Mouse (Mus musculus) stomach, embryonic 16.5 days (tissue): Measurements from ENCODE around the gene Lars2. TPM values are rescaled to one million over a fixed set of nuclear protein-coding genes. Genes with fewer than 3 reads are reported as not detected.
A peak's percentile ranks its signal among the peaks of the same experiment; 100 is the strongest.
"Not testable (repeated sequence)": the region's sequence is repeated elsewhere in the genome, so short reads cannot be mapped to it uniquely, and the experiment has no call there.

Experiments
- ATAC-seq: fragments of 200-750 bp; cut with Nextera tagmentation; 2 replicates; pipeline ENCODE4 v1.8.0; 2017; ENCODE audit warnings: moderate number of reproducible peaks, moderate TSS enrichment; ENCODE audit not compliant: insufficient read depth, low FRiP score
- H3K27ac ChIP-seq: fragments of 300-500 bp; sonication (generic); 2 replicates; pipeline ENCODE4 v1.5.1; 2014; ENCODE audit warnings: low read length
- H3K27me3 ChIP-seq: fragments of 300-500 bp; sonication (generic); 2 replicates; pipeline ENCODE4 v1.6.1; 2014; ENCODE audit warnings: low read length, control low read depth, mixed read lengths; ENCODE audit not compliant: control insufficient read depth, insufficient read depth
- H3K36me3 ChIP-seq: fragments of 300-500 bp; sonication (generic); 2 replicates; pipeline ENCODE4 v1.6.1; 2014; ENCODE audit warnings: low read length; ENCODE audit not compliant: control insufficient read depth, insufficient read depth
- H3K4me1 ChIP-seq: fragments of 300-500 bp; sonication (generic); 2 replicates; pipeline ENCODE4 v1.6.1; 2014; ENCODE audit warnings: low read length, control low read depth, mixed read lengths; ENCODE audit not compliant: control insufficient read depth, insufficient read depth
- H3K4me2 ChIP-seq: fragments of 300-500 bp; sonication (generic); 2 replicates; pipeline ENCODE4 v1.6.1; 2014; ENCODE audit warnings: low read depth, low read length, mixed read lengths
- H3K4me3 ChIP-seq: fragments of 300-500 bp; sonication (generic); replicated peaks from 2 replicates; pipeline ENCODE4 v1.5.1; 2014; ENCODE audit warnings: mild to moderate bottlenecking, low read length
- H3K9ac ChIP-seq: fragments of 300-500 bp; sonication (generic); 2 replicates; pipeline ENCODE4 v1.6.1; 2014; ENCODE audit warnings: low read length
- H3K9me3 ChIP-seq: fragments of 300-500 bp; sonication (generic); replicated peaks from 2 replicates; pipeline ENCODE4 v1.6.1; 2016; ENCODE audit warnings: low read length, control low read depth; ENCODE audit not compliant: control insufficient read depth
- WGBS: fragments of 180-500 bp; shearing (Covaris S2); extraction: QIAGEN DNeasy Blood & Tissue Kit; methylation state at CpG from one replicate; pipeline ENCODE4 v1.1.7; 2014; 5-methylcytosine and 5-hydroxymethylcytosine counted together
- polyA plus RNA-seq: library from polyadenylated mRNA; unstranded; fragments of >200 nt; fragmentation: Nextera tagmentation; extraction: Ambion mirVana; gene quantifications from 2 replicates; pipeline ENCODE4 v1.2.1, GENCODE M21; 2015

Gene Lars2
- polyA plus RNA-seq, 1 experiment from 2014 or later, result 882 TPM

DNA sequence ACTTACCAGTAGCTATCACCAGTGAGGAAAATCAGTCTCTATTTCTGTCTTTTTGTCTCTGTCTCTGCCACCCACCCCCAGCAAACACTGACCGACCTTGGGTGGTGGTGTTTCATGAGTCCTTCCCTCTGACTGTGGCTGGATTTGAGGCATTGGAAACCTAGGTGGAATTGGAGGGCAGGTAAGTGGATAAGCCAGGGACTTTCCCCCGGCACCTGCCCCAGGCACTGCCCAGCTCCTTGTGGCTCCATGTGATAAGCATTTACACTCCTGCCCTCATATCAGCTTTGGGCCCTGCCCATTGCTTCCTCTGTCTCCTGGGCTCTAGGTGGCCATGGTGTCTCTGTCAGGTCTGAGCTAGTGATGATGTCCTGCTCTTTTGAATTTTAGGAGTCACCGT is 19.6 kb downstream of the Lars2 start:
- Histone ChIP-seq H3K9ac (no peak overlapping the region), H3K27me3 (no peaks in the 10 kb centered on the region), H3K4me2 (no peak overlapping the region), H3K27ac (no peak overlapping the region), H3K36me3 (0 out of 2 replicates have a peak, but pooled peaks cover 1% of the 10 kb centered on the region), H3K4me3 (no peak overlapping the region), H3K9me3 (no peaks in the 10 kb centered on the region), H3K4me1 (peaks cover 4% of the 10 kb centered on the region)
- WGBS, result 86% methylated on average over 3 of the region's 3 CpGs
- ATAC-seq, result no peak

DNA sequence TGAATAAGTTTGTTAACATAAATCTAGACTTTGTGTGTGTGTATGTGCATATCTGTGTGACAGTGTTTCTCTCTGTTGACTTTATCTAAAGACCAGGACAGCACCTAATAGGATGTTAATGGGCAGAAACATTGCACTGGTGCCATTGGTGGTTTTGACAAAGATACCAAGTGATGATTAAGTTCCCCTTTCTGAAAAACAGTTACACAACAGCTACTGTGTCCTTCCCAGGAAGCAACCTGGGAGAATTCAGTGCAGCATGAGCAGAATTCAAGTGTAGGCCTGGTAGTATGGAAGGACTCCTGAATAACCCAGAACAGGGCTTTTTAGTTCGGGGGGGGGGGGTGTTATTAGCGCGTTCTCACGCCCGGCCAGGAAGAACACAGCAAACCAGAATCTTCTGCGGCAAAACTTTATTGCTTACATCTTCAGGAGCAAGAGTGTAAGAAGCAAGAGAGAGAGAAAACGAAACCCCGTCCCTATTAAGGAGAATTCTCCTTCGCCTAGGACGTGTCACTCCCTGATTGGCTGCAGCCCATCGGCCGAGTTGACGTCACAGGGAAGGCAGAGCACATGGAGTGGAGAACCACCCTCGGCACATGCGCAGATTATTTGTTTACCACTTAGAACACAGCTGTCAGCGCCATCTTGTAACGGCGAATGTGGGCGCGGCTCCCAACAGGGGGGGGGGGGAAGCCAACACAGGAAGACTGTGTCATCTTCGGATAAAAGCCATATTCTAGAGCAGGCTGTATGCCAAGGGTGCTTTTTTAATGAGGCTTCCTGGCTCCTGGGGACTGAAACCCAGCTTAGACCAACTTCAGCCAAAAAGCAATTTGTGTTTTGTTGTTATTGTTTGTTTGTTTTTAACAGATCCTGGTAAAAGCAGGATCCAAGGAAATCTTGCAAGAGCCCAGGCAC is 21.6 kb downstream of the Lars2 start:
- H3K4me2 ChIP-seq, H3K4me3 ChIP-seq, H3K9ac ChIP-seq, H3K27ac ChIP-seq, H3K36me3 ChIP-seq, H3K27me3 ChIP-seq, ATAC-seq, H3K9me3 ChIP-seq: not testable (repeated sequence)
- WGBS, result 93% methylated on average over 11 of the region's 21 CpGs
- H3K4me1 ChIP-seq, result peaks cover 11% of the 10 kb centered on the region

DNA sequence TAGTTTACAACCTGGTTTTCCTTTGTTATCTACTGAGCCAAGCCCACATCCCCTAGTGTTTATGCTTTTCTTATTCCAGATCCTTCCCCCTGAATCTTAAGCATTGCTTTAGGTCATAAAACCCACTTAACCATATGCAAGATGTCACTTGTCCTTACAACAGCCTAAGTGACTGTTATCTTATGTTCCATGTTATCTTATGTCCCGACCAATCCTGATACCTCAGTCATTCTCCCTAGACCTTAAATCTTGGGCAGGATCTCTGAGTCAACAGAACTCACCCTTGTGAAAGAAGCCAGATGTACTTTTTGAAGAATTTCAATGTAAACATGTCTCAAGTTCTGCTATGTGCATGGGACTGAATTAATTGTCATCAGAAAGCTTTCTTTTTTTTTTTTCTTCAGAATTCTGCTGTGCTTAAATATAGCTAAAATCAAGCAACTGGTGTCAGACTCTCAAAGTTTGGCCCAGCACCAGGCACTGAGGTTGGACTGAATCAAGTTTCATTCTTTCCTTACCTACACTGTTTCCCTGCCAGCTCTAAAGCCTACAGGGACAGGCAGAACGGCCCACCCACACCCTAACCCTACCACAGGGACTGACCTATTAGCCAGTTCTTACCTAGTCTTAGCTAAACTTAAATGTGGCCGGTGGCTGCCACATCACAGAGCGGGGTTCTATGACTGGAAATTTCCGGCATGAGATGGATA is 24.6 kb downstream of the Lars2 start:
- Histone ChIP-seq H3K4me2 (no peak overlapping the region), H3K27ac (peak overlapping the region; percentile 50), H3K9me3 (no peaks in the 10 kb centered on the region), H3K36me3 (no peaks in the 10 kb centered on the region), H3K9ac (no peak overlapping the region), H3K27me3 (no peaks in the 10 kb centered on the region), H3K4me3 (no peak overlapping the region), H3K4me1 (peaks cover 13% of the 10 kb centered on the region)
- ATAC-seq, result peak; percentile 54; the same call in 1 of the 2 replicates
- WGBS, result 42% methylated on average over 5 of the region's 5 CpGs

DNA sequence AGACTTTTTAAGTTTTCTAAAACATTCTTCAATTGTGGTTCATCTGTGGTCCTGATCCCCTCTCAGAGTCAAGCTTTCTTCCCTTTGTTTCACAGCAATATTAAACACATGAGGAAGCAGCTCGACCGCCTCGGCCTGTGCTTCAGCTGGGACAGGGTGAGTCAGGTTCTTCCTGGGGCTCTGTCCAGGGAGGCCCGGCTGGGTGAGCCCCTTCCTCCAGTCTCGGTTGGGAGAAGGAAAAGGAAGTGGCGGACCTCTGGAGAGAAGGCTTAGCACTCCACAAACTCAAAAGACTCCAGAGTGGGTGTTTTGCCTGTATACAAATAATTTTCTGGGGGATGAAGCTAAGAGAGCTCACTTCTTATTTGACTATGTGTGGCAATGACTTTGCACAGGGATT is 28.1 kb downstream of the Lars2 start:
- WGBS, result 29% methylated on average over 6 of the region's 6 CpGs
- Histone ChIP-seq H3K4me1 (peaks cover 13% of the 10 kb centered on the region), H3K27me3 (no peaks in the 10 kb centered on the region), H3K4me3 (no peak overlapping the region), H3K27ac (no peak overlapping the region), H3K9me3 (no peaks in the 10 kb centered on the region), H3K36me3 (no peaks in the 10 kb centered on the region), H3K9ac (no peak overlapping the region), H3K4me2 (no peak overlapping the region)
- peak; percentile 39; the same call in 1 of the 2 replicates for ATAC-seq

DNA sequence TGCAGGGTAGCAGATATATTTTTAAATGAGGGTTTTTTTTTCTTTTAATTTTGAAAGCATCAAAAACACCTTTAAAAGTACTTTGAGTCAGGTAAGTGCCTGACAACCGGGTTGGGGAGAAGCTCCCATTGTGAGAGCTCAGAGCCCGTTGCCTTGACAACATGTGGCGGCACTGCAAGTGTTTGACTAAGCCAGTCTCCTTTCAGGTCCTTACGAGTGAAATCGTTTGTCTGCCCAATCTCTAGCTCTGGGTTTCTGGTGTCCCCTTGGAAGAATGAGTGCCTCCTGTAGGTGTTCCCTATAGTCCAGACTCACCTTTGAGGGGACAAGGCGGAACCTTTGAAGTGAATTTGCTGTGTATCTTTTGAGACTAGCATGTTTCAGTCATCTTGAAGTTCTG is 31.0 kb downstream of the Lars2 start:
- no peak overlapping the region for H3K9ac ChIP-seq
- H3K36me3 ChIP-seq, result no peaks in the 10 kb centered on the region
- no peak overlapping the region for H3K27ac ChIP-seq
- H3K27me3 ChIP-seq, result no peaks in the 10 kb centered on the region
- 0 out of 2 replicates have a peak, but pooled peaks cover 2% of the 10 kb centered on the region for H3K4me1 ChIP-seq
- H3K9me3 ChIP-seq, result no peaks in the 10 kb centered on the region
- H3K4me3 ChIP-seq, result no peak overlapping the region
- WGBS, result 53% methylated on average over 6 of the region's 6 CpGs
- no peak overlapping the region for H3K4me2 ChIP-seq
- no peak for ATAC-seq

DNA sequence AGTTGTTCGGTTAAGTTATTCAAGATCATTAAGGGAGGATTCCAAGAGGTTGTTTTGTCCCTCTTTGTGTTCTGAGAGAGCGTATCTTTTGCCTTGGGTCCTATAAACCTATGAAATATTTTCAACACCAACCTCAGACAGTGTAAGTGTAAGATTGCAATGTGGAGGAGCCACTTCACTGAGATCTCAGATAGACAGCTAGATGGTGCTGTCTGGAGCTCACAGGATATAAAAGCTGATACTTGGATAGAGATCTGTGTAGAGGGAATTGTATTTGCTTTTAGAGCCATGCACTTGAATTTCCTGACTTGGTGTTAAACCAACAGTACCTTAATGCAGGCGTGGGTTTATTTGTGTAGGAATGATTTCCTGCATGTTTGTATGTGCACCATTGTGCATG is 35.5 kb downstream of the Lars2 start:
- no peaks in the 10 kb centered on the region for H3K9me3 ChIP-seq
- H3K9ac ChIP-seq, result no peak overlapping the region
- no peak overlapping the region for H3K27ac ChIP-seq
- no peaks in the 10 kb centered on the region; the same call in 1 of the 2 replicates for H3K4me1 ChIP-seq
- no peaks in the 10 kb centered on the region for H3K36me3 ChIP-seq
- no peak overlapping the region for H3K4me2 ChIP-seq
- ATAC-seq, result no peak
- no peaks in the 10 kb centered on the region for H3K27me3 ChIP-seq
- H3K4me3 ChIP-seq, result no peak overlapping the region
- WGBS, result 83% methylated on average over 3 of the region's 3 CpGs

DNA sequence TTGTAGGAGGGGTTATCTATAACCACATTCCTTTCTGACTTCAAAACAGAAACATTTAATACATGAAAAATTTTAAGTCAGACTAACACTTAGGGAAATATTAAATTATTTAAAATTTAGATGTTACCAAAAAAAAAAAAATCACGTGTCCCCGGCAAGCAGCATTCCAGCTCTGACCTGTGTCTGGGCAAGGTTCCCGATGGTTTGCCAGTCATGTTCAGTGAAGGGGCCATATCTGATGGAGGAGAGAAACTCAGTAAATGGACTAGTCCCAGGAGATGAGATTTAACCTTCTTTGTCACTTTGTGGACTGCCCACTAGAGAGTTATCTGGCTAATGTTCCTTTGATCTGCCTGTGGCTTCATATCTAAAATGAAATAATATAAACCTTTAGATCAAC is 36.3 kb downstream of the Lars2 start:
- Histone ChIP-seq H3K9me3 (no peaks in the 10 kb centered on the region), H3K27me3 (no peaks in the 10 kb centered on the region), H3K4me3 (no peak overlapping the region), H3K27ac (no peak overlapping the region), H3K4me1 (no peaks in the 10 kb centered on the region; the same call in 1 of the 2 replicates), H3K36me3 (no peaks in the 10 kb centered on the region), H3K9ac (no peak overlapping the region), H3K4me2 (no peak overlapping the region)
- no peak for ATAC-seq
- 67% methylated on average over 3 of the region's 3 CpGs for WGBS

DNA sequence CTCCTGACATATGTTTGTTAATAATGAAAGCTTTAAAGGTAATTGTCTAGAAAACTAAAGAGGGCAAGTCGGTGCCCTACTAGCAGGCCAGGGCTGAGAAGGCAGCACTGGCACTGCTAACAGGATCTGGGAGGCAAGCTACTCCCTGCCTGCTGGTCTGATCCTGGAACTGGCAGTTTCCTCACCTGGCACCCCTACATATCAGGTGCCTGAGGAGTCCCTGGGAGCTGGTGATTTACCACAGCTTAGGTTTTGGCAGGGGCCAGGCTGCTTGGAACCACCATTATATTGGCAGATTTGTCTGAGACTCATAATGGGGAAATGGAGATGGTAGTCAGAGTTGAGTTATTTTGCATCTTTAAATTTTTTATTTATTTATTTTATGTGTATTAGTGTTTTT is 38.5 kb downstream of the Lars2 start:
- no peak overlapping the region for H3K27ac ChIP-seq
- H3K4me1 ChIP-seq, result no peaks in the 10 kb centered on the region; the same call in 1 of the 2 replicates
- WGBS, result 75% methylated on average over 1 of the region's 1 CpGs
- H3K4me3 ChIP-seq, result no peak overlapping the region
- H3K4me2 ChIP-seq, result no peak overlapping the region
- no peaks in the 10 kb centered on the region for H3K27me3 ChIP-seq
- no peaks in the 10 kb centered on the region for H3K9me3 ChIP-seq
- no peaks in the 10 kb centered on the region for H3K36me3 ChIP-seq
- H3K9ac ChIP-seq, result no peak overlapping the region
- ATAC-seq, result no peak

DNA sequence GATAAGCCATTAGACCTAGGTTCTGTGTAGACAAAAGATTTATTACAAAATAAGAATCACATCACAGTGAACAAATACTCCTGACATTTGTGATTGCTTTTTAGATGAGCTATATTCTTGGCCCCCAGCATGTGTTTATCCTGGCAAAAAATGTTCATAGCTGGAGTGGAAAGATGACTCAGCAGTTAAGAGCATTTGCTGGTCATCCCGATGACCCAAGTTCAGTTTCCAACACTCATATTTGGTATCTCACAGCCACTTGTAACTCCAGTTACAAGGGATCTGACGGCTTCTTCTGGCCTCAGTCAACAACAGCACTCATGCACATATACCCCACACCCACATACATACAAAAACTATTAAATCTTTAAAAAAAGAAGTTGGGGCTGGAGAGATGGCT is 42.0 kb downstream of the Lars2 start:
- Histone ChIP-seq H3K9ac (no peak overlapping the region), H3K4me2 (no peak overlapping the region), H3K4me3 (no peak overlapping the region), H3K9me3 (no peaks in the 10 kb centered on the region), H3K27me3 (no peaks in the 10 kb centered on the region), H3K36me3 (no peaks in the 10 kb centered on the region), H3K4me1 (no peaks in the 10 kb centered on the region), H3K27ac (no peak overlapping the region)
- no peak for ATAC-seq
- 91% methylated on average over 2 of the region's 2 CpGs for WGBS
